Mouse (Mus musculus) liver, embryonic 12.5 days (tissue): ENCODE measurements around the gene Foxs1. TPM values are rescaled to one million over a fixed set of nuclear protein-coding genes. Genes with fewer than 3 reads are reported as not detected.

Source experiments
- ATAC-seq: fragments of 200-750 bp; cut with Nextera tagmentation; 2 replicates; pipeline ENCODE4 v1.8.0; 2017; ENCODE audit warnings: moderate number of reproducible peaks, mild to moderate bottlenecking, moderate library complexity
- H3K27ac ChIP-seq: fragments of 300-500 bp; sonication (generic); 2 replicates; pipeline ENCODE4 v1.5.1; 2016; ENCODE audit warnings: mild to moderate bottlenecking
- H3K27me3 ChIP-seq: fragments of 300-500 bp; sonication (generic); replicated peaks from 2 replicates; pipeline ENCODE4 v1.6.1; 2016; ENCODE audit warnings: mild to moderate bottlenecking, moderate library complexity
- H3K36me3 ChIP-seq: fragments of 300-500 bp; sonication (generic); 2 replicates; pipeline ENCODE4 v1.6.1; 2016; ENCODE audit warnings: mild to moderate bottlenecking, moderate library complexity
- H3K4me1 ChIP-seq: fragments of 300-500 bp; sonication (generic); 2 replicates; pipeline ENCODE4 v1.6.1; 2016
- H3K4me2 ChIP-seq: fragments of 300-500 bp; sonication (generic); 2 replicates; pipeline ENCODE4 v1.6.1; 2016; ENCODE audit warnings: mild to moderate bottlenecking, moderate library complexity
- H3K4me3 ChIP-seq: fragments of 300-500 bp; sonication (generic); 2 replicates; pipeline ENCODE4 v1.5.1; 2016; ENCODE audit warnings: mild to moderate bottlenecking, moderate library complexity
- H3K9ac ChIP-seq: fragments of 300-500 bp; sonication (generic); 2 replicates; pipeline ENCODE4 v1.6.1; 2016; ENCODE audit warnings: mild to moderate bottlenecking, moderate library complexity
- H3K9me3 ChIP-seq: fragments of 300-500 bp; sonication (generic); replicated peaks from 2 replicates; pipeline ENCODE4 v1.6.1; 2016; ENCODE audit warnings: mild to moderate bottlenecking, moderate library complexity
- WGBS: fragments of 180-500 bp; shearing (Covaris S2); methylation state at CpG from one replicate; pipeline ENCODE4 v1.1.7; 2016; ENCODE audit not compliant: insufficient replicate concordance; 5-methylcytosine and 5-hydroxymethylcytosine counted together
- polyA plus RNA-seq: library from polyadenylated mRNA; unstranded; fragments of >200 nt; fragmentation: Nextera tagmentation; extraction: Ambion mirVana; gene quantifications from 2 replicates; pipeline ENCODE4 v1.2.1, GENCODE M21; 2016

Foxs1 gene
- polyA plus RNA-seq = 0.13 TPM in 1 of 2 replicates, not detected in the other

GRCm38 (mm10) chr2:152933048-152933447, at the start of gene Foxs1:
TSS of gene Foxs1 (minus strand) at chr2:152933208.
- H3K4me1 ChIP-seq = no peaks in the 10 kb centered on the region; the same call in 1 of the 2 replicates
- no peak within 1 kb of the TSS for H3K9ac ChIP-seq
- H3K4me2 ChIP-seq = no peak within 1 kb of the TSS
- no peak for ATAC-seq
- peaks cover 10% of the 10 kb centered on the region; the same call in 1 of the 2 replicates for H3K27me3 ChIP-seq
- no peaks in the 10 kb centered on the region for H3K36me3 ChIP-seq
- H3K4me3 ChIP-seq = no peak within 1 kb of the TSS
- H3K27ac ChIP-seq = no peak within 1 kb of the TSS
- WGBS = 36% methylated on average over 8 of the region's 9 CpGs
- no peaks in the 10 kb centered on the region for H3K9me3 ChIP-seq

DNA sequence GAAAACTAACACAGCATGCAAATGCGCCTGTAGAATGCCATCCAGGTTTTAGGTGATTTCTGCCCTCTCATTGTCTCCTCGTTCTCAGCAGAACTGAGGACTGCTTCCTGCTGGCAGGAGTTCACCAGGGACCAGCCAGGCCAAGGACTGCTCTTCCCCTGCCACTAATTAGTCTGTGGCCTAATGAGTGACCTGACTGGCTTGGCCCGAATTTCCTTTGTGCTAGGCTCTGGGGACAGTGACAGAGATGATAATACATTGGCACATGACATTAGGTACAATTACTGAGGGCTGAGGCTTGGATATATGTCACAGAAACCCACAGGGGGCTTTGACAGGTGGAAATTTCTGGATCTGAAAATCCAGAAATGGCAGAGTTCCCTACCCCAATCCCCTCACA, 44.0 kb upstream of the Foxs1 start:
- no peak overlapping the region for H3K27ac ChIP-seq
- 35% methylated on average over 3 of the region's 3 CpGs for WGBS
- H3K9me3 ChIP-seq = no peaks in the 10 kb centered on the region
- no peak overlapping the region for H3K9ac ChIP-seq
- ATAC-seq = no peak
- no peaks in the 10 kb centered on the region; the same call in 1 of the 2 replicates for H3K4me1 ChIP-seq
- peaks cover 5% of the 10 kb centered on the region; the same call in 1 of the 2 replicates for H3K27me3 ChIP-seq
- H3K4me2 ChIP-seq = no peak overlapping the region
- no peaks in the 10 kb centered on the region for H3K36me3 ChIP-seq
- H3K4me3 ChIP-seq = no peak overlapping the region

DNA sequence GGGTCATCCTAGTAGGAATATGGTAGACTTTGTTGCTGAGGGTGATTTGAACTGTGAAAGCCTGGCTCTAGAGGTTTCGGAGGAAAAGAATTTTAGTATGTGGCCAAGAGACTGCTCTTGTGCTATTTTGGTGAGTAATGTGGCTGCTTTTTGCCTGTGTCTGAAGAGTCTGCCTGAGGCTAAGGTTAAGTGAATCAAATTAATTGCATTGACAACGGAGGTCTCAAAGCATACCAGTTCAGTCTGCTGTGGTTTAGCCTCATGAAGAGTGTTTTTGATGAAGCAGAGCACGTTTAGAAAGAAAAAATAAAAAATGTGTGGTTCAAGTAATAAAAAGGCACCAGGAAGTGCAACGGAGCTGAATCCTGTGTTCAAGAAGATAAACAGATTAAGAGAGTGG, 32.5 kb upstream of the Foxs1 start:
- Histone ChIP-seq H3K36me3 (no peaks in the 10 kb centered on the region), H3K9me3 (no peaks in the 10 kb centered on the region), H3K4me3 (no peak overlapping the region), H3K4me2 (no peak overlapping the region), H3K27me3 (peaks cover 29% of the 10 kb centered on the region), H3K27ac (no peak overlapping the region), H3K9ac (no peak overlapping the region), H3K4me1 (0 out of 2 replicates have a peak, but pooled peaks cover 3% of the 10 kb centered on the region)
- ATAC-seq = no peak
- 48% methylated on average over 4 of the region's 4 CpGs for WGBS

DNA sequence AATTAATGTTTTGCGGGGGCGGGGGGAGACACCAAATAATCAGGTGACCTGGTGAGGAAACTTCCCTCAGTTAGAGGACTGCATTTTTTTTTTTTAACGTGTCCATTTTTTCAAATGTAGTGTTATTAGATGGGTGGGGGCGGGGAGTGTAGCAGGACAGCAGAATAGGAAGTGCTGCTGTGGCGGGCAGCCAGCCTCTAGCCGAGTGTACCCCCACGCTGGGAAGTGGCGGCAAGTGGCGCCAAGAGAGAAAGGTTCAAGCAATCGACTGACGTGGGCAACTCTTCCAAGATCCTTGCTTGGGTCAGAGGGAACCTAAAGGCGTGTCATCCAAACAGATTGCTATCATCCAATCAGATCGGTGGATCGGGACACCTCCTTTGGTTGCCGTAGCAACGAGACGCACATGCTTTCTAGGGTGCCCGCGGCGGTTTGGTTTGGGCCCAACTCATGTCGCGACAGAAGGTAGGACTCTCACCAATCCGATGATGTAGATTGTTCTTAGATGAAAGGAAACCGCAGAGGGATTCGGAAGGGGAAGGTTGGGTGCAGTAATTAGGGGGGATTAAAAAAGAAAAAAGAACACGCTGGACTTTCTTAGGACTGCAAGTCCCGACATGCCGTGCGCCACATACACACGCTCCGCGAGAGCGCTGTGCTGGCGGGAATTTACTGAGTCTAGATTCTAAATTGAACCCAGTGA, 29.2 kb upstream of the Foxs1 start, which contains the start of gene Ttll9:
Gene Ttll9 (plus strand): TSS at position 395 of the 703 bp plus-strand sequence.
- Histone ChIP-seq H3K27ac (no peak within 1 kb of the TSS), H3K4me2 (peak within 1 kb of the TSS; percentile 66), H3K9ac (no peak within 1 kb of the TSS), H3K9me3 (no peaks in the 10 kb centered on the region), H3K4me1 (0 out of 2 replicates have a peak, but pooled peaks cover 3% of the 10 kb centered on the region), H3K27me3 (peaks cover 45% of the 10 kb centered on the region), H3K36me3 (no peaks in the 10 kb centered on the region), H3K4me3 (peak within 1 kb of the TSS; percentile 46)
- ATAC-seq = peak; percentile 57; the same call in 1 of the 2 replicates
- 3% methylated on average over 34 of the region's 34 CpGs for WGBS

DNA sequence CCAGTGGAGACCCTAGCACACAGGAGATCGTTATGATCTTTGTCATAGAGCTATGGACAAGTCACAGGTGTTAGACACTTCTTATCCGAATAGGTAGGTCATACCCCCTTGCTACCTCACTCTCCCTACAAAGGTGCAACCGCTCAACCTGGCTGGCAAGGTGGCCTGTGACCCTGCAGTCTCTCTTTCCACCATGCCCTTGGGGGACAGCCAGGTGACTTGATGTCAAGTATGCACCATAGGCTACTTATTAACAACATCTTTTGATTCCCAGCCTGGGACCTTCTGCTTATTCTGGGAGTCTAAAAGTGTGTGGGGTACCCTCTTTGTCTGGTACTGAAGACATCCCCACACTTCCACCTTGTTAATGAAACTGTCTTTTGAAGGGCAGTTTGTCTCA, 25.1 kb upstream of the Foxs1 start:
- H3K4me3 ChIP-seq = no peak overlapping the region
- no peak for ATAC-seq
- H3K9ac ChIP-seq = no peak overlapping the region
- H3K27ac ChIP-seq = no peak overlapping the region
- peaks cover 77% of the 10 kb centered on the region for H3K27me3 ChIP-seq
- no peaks in the 10 kb centered on the region for H3K36me3 ChIP-seq
- no peak overlapping the region for H3K4me2 ChIP-seq
- H3K9me3 ChIP-seq = no peaks in the 10 kb centered on the region
- 0 out of 2 replicates have a peak, but pooled peaks cover 3% of the 10 kb centered on the region for H3K4me1 ChIP-seq
- WGBS = 40% methylated on average over 3 of the region's 3 CpGs

- Histone ChIP-seq H3K9me3 (no peaks in the 10 kb centered on the region), H3K4me3 (peak overlapping the region; percentile 53), H3K4me2 (peak overlapping the region; percentile 73), H3K9ac (0 out of 2 replicates have a peak overlapping the region, but pooled peaks have one; percentile 20), H3K4me1 (peaks cover 7% of the 10 kb centered on the region), H3K27ac (no peak overlapping the region), H3K27me3 (peaks cover 93% of the 10 kb centered on the region), H3K36me3 (no peaks in the 10 kb centered on the region)
- 22% methylated on average over 13 of the region's 13 CpGs for WGBS
- no peak for ATAC-seq
Observed at GRCm38 (mm10) chr2:152951850-152952720, 19.1 kb upstream of the Foxs1 start.

DNA sequence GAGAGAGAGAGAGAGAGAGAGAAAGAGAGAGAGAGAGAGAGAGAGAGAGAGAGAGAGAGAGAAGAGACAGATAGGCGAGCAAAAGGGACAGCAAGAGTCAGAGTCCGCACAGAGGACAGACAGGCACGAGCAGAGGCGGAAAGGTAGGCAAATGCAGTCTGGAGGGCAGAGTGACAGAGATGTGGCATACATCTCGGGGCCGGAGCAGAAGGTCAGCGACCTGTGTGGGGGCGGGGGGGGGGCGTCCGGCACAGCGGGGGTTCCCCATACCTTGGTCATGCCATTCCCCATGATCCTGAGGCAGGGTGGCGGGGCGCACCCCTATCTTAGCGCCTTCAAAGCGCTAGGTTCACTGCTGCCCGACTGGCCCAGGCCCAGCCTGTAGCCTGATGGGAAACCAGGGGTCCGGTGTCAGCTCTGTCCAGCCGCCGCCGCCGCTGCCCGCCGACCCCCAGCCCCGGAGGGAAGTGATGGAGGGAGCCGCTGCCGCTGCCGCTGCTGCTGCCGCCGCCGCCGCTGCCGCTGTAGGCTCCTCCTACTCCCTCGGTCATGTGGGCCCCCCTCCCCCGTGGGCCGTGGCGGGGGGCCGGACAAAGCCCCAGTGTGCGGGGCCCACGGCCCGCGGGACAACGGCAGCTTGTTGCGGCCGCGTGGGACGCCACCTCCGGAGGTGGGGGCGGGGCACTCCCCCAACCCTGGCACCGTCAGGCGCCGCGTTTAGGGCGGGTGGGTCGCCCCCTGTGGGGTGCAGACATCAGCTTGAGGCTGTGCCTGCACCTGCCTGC, 18.2 kb upstream of the Foxs1 start, which contains the start of gene Dusp15:
Gene Dusp15 (minus strand): TSS at position 634 of the 785 bp plus-strand sequence.
- no peak for ATAC-seq
- Histone ChIP-seq H3K4me3 (peak within 1 kb of the TSS; percentile 53), H3K36me3 (no peaks in the 10 kb centered on the region), H3K4me2 (peak within 1 kb of the TSS; percentile 73), H3K27ac (no peak within 1 kb of the TSS), H3K4me1 (peaks cover 7% of the 10 kb centered on the region), H3K9ac (0 out of 2 replicates have a peak within 1 kb of the TSS, but pooled peaks have one; percentile 20), H3K27me3 (peaks cover 94% of the 10 kb centered on the region), H3K9me3 (no peaks in the 10 kb centered on the region)
- 2% methylated on average over 44 of the region's 54 CpGs for WGBS

GRCm38 (mm10) chr2:152950358-152951064, 17.5 kb upstream of the Foxs1 start:
- ATAC-seq = no peak
- 32% methylated on average over 11 of the region's 11 CpGs for WGBS
- Histone ChIP-seq H3K36me3 (no peaks in the 10 kb centered on the region), H3K4me2 (peak overlapping the region; percentile 73), H3K9ac (no peak overlapping the region), H3K27me3 (peaks cover 94% of the 10 kb centered on the region), H3K27ac (no peak overlapping the region), H3K4me3 (no peak overlapping the region), H3K9me3 (no peaks in the 10 kb centered on the region), H3K4me1 (peaks cover 7% of the 10 kb centered on the region)

DNA sequence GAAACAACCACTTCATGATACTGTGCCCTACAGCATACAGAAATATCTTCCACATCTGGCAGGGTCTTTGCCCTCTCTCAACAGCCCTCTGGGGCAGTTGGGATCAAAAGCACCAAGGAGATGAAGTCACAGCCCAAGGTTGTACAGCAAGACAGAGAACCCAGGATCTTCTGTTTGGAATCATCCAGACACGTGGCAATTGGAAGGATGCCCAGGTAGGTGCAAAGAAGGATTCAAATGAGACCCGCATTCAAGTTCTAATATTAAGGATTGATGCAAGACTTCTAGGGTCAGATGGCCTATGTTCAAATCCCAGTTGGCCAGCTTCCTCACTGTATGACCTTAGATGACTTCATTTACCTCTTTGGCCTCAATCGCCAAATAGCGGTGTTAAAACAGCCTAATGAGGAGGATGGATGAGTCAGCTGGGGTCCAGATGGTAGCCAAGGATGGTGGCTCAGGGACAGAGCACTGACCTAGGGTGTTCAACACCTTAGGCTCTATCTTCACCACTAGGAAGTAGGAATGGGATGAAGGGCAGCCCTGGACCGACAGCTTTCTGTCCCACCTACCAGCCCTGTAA, 15.5 kb upstream of the Foxs1 start:
- Histone ChIP-seq H3K4me3 (no peak overlapping the region), H3K9me3 (no peaks in the 10 kb centered on the region), H3K9ac (no peak overlapping the region), H3K4me1 (peaks cover 7% of the 10 kb centered on the region), H3K4me2 (no peak overlapping the region), H3K27ac (no peak overlapping the region), H3K36me3 (no peaks in the 10 kb centered on the region), H3K27me3 (peaks cover 95% of the 10 kb centered on the region)
- WGBS = 65% methylated on average over 5 of the region's 5 CpGs
- no peak for ATAC-seq

- Histone ChIP-seq H3K4me1 (peaks cover 13% of the 10 kb centered on the region), H3K4me3 (no peak overlapping the region), H3K9ac (no peak overlapping the region), H3K27me3 (peaks cover 99% of the 10 kb centered on the region), H3K4me2 (no peak overlapping the region), H3K27ac (no peak overlapping the region), H3K36me3 (no peaks in the 10 kb centered on the region), H3K9me3 (no peaks in the 10 kb centered on the region)
- 51% methylated on average over 7 of the region's 7 CpGs for WGBS
- ATAC-seq = no peak
Observed at GRCm38 (mm10) chr2:152947098-152947497, 14.1 kb upstream of the Foxs1 start.
